Mouse (Mus musculus) testis, adult 2 months (tissue): ENCODE measurements at regions not wholly inside any gene's neighbourhood (a gene's known extent, or its start where the extent isn't known, plus 50 kb on each side); places are given as distances from the start of the nearest gene placed in this dataset.

Experiments used
- H3K27ac ChIP-seq: fragments of 200-500 bp; 2 replicates; pipeline ENCODE4 v1.5.1; 2012; ENCODE audit warnings: low read depth, low read length; ENCODE audit not compliant: control insufficient read depth, insufficient read depth
- H3K27me3 ChIP-seq: fragments of 200-500 bp; 2 replicates; pipeline ENCODE4 v1.6.1; 2012; ENCODE audit warnings: mild to moderate bottlenecking, low read length, moderate library complexity; ENCODE audit not compliant: control insufficient read depth, insufficient read depth
- H3K36me3 ChIP-seq: fragments of 200-500 bp; 2 replicates; pipeline ENCODE4 v1.6.1; 2012; ENCODE audit warnings: mild to moderate bottlenecking, low read length; ENCODE audit not compliant: control insufficient read depth, insufficient read depth
- H3K4me1 ChIP-seq: fragments of 200-500 bp; 2 replicates; pipeline ENCODE4 v1.6.1; 2012; ENCODE audit warnings: low read length; ENCODE audit not compliant: control insufficient read depth, insufficient read depth
- H3K4me3 ChIP-seq: fragments of 200-500 bp; 2 replicates; pipeline ENCODE4 v1.5.1; 2012; ENCODE audit warnings: low read depth, mild to moderate bottlenecking, low read length, moderate library complexity, mixed read lengths; ENCODE audit not compliant: control insufficient read depth
- CTCF ChIP-seq: fragments of 200-500 bp; IDR thresholded peaks from 2 replicates; pipeline ENCODE4 v1.5.1; 2012; ENCODE audit warnings: low read depth, mild to moderate bottlenecking, inconsistent platforms, low read length, moderate library complexity; ENCODE audit not compliant: control insufficient read depth, insufficient read depth, insufficient replicate concordance
- POLR2A ChIP-seq: fragments of 200-500 bp; IDR thresholded peaks from 2 replicates; pipeline ENCODE4 v1.6.1; 2012; ENCODE audit warnings: low read depth, mild to moderate bottlenecking, inconsistent platforms, low read length, moderate library complexity; ENCODE audit not compliant: control insufficient read depth

- H3K27ac ChIP-seq: no peak overlapping the region
- no peaks in the 10 kb centered on the region for H3K27me3 ChIP-seq
- TF ChIP-seq CTCF (no peak), POLR2A (no peak)
- H3K36me3 ChIP-seq: no peaks in the 10 kb centered on the region
- no peak overlapping the region for H3K4me3 ChIP-seq
- peaks cover 4% of the 10 kb centered on the region; the same call in 1 of the 2 replicates for H3K4me1 ChIP-seq
Measured at GRCm38 (mm10) chr1:35429471-35429870, 579.7 kb downstream of the Plekhb2 start.

GRCm38 (mm10) chr1:35435721-35436120 lies 585.9 kb downstream of the Plekhb2 start:
- no peaks in the 10 kb centered on the region for H3K4me1 ChIP-seq
- TF ChIP-seq POLR2A: no peak
- TF ChIP-seq CTCF: no peak
- no peak overlapping the region for H3K27ac ChIP-seq
- H3K4me3 ChIP-seq: no peak overlapping the region
- no peaks in the 10 kb centered on the region for H3K36me3 ChIP-seq
- H3K27me3 ChIP-seq: no peaks in the 10 kb centered on the region

DNA sequence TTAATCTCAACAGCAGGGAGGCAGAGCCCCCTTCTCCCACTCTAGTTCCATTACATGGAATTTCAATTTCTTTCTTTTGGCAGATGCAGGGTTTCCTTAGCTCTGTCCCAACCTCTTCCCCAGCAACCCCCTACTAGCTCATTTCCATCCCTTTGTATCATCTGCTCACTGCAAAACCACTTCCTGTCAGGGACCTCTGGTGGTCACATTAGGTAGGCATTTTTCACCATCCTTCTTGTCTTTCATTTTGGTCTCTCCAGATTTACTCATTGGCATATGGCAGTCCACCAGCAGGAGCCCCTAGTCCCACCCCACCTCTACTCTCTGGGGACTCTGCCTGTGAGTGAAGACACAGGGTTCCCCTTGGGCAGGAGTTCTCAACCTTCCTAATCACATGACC lies 597.6 kb downstream of the Plekhb2 start:
- no peak overlapping the region for H3K27ac ChIP-seq
- H3K4me1 ChIP-seq: no peaks in the 10 kb centered on the region
- no peaks in the 10 kb centered on the region for H3K27me3 ChIP-seq
- no peaks in the 10 kb centered on the region for H3K36me3 ChIP-seq
- no peak overlapping the region for H3K4me3 ChIP-seq
- TF ChIP-seq CTCF (no peak), POLR2A (no peak)

DNA sequence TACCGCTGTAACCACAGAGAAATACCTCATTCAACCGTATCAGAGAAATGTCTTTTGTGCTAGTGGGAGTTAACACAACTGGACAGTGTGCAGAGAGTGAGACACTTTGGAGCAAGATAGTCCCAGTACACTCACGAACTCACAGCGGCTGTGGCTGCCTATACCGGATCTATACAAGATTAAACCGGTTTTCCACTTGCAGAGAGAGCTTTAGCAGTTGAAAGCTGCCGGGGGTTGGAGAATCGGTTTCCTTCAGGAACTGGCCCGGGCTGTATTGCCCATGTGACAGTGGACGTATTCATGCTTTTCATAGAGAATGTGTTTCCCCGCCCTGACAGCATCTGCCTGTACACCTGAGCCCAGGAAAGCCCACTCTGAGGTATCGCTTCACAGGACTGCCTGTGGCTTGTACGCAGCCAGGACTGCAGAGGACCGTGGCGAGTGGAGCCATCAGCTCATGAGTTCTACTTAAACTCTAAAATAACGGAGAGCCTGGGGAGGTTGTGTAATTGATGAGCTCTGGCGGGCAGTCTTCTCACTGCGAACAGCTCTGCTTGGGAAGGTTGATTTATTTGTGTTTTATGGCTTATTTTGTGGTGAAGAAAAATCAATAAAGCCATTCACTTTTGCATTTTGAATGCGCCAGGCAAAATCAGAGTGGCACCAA lies 602.8 kb downstream of the Plekhb2 start:
- Histone ChIP-seq H3K36me3 (no peaks in the 10 kb centered on the region), H3K27ac (no peak overlapping the region), H3K27me3 (no peaks in the 10 kb centered on the region), H3K4me1 (no peaks in the 10 kb centered on the region), H3K4me3 (no peak overlapping the region; the same call in 1 of the 2 replicates)
- TF ChIP-seq CTCF (no peak), POLR2A (no peak)

DNA sequence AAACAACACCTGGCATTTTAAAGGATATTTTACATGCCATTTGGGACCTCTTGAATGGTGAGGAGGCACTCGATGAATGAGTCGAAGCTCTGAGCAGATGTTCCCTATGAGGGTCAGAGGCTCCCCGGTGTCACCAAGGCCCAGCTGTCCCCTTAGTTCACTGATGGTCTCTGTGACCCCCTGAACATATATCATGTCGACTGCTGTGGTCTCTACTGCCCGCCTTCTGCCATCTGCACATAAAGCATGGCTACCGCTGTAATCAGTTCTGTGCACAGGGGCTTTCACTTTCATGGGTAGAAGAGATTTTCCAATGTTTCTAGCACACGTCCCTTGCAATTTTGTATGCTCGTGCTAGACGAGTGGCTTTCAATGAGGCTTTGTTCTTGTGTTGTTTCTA lies 607.8 kb downstream of the Plekhb2 start:
- H3K36me3 ChIP-seq: no peaks in the 10 kb centered on the region
- no peaks in the 10 kb centered on the region for H3K27me3 ChIP-seq
- H3K4me1 ChIP-seq: no peaks in the 10 kb centered on the region
- H3K4me3 ChIP-seq: no peak overlapping the region
- TF ChIP-seq POLR2A: no peak
- no peak for TF ChIP-seq CTCF
- no peak overlapping the region for H3K27ac ChIP-seq

- no peaks in the 10 kb centered on the region for H3K36me3 ChIP-seq
- H3K27ac ChIP-seq: no peak overlapping the region
- TF ChIP-seq POLR2A: no peak
- TF ChIP-seq CTCF: no peak
- H3K27me3 ChIP-seq: no peaks in the 10 kb centered on the region
- no peak overlapping the region for H3K4me3 ChIP-seq
- H3K4me1 ChIP-seq: no peaks in the 10 kb centered on the region
Measured at GRCm38 (mm10) chr1:35465081-35465480, 603.1 kb upstream of the Hs6st1 start.

GRCm38 (mm10) chr1:35469185-35469753 lies 598.9 kb upstream of the Hs6st1 start:
- TF ChIP-seq CTCF: no peak
- no peak for TF ChIP-seq POLR2A
- Histone ChIP-seq H3K27me3 (no peaks in the 10 kb centered on the region), H3K36me3 (no peaks in the 10 kb centered on the region), H3K27ac (no peak overlapping the region), H3K4me1 (no peaks in the 10 kb centered on the region), H3K4me3 (no peak overlapping the region)
